Mouse (Mus musculus) brain, embryonic 18.5 days (tissue): ENCODE results near the gene Hrk.

Experiments
- DNase-seq: peaks from one replicate; pipeline ENCODE4 v3.0.0-alpha.2; 2012; ENCODE audit warnings: low read depth, low spot score

Hrk gene

DNA sequence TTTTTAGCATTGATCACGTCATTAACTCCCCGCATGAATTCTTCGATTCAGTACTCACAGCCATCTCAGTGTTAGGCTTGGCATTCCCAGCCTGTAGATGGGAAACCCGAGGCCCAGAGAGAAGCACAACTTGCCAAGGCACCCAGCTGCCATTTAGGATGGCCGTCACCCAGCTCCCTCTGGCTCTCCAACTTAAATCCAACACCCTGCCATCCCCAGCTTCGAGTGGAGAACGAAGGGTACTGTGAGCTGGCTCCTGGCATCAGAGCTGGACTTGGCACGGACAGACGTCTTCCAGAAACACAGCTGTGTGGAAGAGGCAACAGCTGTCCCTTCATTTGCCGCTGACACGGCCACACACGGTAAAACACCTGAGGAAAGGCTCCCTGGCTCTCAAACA lies at the start of gene Hrk:
TSS of gene Hrk (plus strand) at position 68 of the 400 bp plus-strand sequence.
- DNase-seq: no peak

DNA sequence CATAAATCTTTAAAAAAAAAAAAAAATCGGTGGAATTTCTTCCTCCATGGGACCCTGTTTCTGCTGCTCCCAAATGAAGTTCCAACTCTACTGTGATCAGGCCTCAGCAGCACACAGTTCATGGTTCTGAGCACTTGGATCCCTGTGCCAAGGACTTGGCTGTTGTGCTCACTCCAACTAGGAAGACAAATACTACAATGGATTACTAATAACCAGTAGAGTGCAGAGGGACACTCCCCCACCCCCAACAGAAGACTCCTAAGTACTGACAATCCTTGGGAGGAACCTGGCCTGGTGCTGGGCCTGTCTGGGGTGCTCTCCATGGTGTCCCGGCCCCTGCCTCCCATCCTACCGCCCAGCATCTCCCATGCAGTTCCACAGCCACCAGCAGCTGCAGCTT lies 46.1 kb upstream of the Hrk start:
- no peak for DNase-seq

DNA sequence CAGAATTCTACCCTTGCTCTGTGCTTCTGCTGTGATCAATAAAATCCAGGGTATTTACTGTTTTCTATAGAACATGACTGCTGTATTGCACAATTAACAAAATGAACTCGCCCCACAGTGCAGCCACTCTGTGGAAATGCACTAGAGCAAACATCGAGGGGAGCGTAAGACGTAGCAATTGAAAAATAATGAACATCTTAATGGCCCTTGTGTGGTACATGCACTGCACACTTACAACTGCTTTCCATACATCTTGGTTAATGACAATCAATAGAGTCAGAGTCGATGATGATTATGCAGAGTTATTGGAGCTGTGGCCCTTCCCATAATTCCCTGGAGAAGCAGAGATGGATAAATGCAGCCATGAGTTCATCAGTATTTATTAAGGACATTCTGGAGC lies 45.5 kb upstream of the Hrk start:
- no peak for DNase-seq

DNA sequence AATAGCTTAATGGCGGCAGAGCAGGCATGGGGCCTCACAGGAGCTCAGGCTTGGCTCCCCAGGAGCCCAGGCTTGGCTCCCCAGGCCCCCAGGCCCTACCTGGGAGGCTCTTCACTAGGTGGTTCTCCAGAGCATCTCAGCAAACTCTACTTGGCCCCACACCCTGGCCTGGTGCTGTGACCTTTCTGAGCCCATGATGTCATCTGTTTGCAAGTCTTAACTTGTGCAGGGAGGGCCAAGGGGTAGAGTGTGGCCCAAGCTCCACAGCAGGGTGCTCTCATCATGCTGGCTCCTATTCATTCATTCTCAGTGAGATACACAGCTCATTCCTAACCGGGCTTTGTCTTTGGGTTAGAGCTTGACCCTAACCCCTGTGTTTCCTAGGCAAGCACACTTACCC lies 43.8 kb upstream of the Hrk start:
- DNase-seq: no peak

DNA sequence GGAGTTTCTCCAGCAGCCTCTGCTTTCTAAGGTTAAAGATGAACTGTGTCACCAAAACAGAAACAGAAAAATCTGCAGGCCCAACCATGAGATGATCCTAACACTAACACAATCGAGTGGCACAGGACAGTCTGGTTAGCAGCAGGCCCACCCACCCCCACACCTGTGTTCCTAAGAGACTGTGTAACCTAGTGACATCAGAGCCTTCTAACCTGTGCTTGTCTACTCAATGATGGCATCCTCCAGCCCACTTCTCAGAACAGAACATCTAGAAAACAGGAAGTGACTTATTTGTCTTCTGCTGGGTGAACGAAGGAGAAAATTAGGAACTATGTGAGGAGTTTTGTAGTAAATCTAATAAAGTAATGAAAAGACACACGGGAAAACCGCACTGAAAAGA lies 42.5 kb upstream of the Hrk start:
- DNase-seq: no peak

DNA sequence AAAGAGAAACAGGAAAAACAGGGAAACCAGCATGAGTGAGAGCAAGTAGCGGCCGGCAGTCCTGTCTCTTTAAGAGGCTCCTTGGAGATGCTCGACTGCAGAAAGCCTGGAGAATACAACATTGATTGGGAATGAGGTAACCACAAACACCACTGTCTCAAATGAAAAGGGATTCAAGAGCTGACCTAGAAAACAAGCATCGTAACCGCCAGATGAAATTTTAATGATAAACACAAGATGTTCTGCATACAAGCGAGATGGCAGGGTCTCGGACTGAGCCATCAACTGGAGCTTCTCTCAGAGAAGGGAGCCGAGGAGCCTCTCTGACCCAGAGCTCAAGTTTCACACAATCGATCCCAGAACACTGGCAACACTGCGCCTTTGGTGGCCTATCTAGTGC lies 41.4 kb upstream of the Hrk start:
- no peak for DNase-seq

DNA sequence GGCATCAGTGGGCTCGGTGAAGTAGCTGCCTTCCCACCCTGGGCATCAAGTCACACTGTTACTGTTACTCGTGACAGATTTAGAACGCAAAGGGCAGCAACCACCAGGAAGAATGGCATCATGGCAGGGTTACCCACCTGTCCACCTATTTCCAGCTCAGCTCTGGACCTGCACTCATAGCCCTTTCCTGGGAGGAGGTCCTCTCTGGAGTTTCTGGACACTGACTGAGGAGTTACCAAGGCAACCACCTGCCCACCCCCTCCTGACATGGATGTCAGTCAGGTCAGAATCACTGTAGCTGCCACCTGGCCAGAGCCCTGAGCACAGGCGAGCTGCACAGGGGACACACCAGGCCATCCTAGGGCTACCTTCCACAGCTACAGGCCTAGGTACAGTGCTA lies 37.8 kb upstream of the Hrk start:
- DNase-seq: no peak

DNA sequence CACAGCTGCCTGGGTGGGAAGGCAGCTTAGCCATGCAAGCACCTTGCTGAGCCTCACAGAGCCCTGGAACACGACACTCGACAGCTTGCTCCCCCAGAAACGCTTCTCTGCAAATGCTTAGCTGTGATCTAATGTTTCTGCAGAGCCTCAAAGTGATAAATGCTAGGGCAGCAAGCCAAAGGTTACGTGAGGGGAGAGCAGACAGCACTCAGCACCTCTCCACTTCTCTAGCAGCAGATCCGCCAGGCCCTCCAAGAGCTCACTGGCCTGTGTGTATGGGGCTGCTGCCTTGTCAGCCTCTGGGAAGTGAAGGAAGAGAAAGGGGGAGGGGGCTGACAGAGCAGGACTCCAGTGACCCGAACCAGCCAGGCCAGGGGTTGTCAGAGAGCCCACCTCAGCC lies 36.2 kb upstream of the Hrk start:
- DNase-seq: no peak

DNA sequence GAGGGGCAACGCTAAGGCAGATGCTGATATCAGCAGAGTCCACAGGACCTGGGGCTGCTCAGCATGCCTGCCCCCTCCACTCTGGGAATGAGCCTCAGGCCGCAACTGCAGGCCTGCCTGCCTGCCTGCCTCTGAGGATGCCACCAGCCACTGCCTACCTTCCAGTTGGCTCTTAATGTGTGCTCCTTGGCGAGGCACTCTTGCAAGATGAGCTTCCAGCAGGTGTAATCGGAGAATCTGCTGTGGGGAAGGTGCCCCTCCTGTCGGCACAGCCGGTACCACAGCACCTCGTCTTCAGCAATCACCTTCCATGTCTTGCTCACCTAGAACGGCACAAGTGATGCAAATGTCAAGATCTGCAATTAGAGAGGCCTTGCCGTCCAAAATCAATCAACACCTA lies 35.8 kb upstream of the Hrk start:
- DNase-seq: no peak

DNA sequence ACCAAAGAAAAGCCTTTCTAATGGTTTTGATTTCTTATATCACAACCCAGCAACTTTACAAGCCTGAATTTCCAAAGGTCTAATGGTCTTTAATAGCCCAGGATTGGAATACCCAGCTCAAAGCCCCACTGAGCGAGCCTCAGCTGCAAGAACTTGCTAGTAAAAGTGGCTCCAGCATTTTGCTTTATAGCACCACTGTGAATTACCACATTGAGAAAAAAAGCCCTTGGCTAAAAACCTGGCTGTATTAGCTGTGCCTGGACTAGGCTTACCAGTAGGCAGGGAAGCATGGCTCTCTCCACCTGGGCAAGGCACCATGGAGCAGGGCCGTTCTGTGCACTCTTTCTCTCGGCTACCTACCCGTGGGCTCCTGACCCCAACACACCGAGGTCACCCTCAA lies 28.1 kb upstream of the Hrk start:
- no peak for DNase-seq

DNA sequence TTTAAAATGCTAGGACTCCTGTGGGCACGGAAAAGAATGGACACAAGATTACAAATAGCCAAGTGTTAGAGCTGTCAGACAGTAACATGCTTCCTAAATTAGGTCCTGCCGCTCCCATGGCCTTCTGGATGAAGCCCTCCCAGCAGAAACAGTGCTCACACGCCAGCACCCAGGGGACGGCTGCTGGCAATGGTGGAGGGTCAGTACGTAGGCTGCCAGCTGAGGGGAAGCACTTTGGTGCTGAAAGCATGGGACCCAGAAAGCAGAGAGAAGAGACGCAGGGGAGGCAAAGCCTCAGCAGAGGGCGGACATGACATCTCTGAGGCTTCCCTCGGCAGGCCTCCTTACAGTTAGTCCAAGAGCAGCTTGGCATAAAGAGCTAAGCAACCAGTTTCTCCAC lies 24.8 kb upstream of the Hrk start:
- no peak for DNase-seq

DNA sequence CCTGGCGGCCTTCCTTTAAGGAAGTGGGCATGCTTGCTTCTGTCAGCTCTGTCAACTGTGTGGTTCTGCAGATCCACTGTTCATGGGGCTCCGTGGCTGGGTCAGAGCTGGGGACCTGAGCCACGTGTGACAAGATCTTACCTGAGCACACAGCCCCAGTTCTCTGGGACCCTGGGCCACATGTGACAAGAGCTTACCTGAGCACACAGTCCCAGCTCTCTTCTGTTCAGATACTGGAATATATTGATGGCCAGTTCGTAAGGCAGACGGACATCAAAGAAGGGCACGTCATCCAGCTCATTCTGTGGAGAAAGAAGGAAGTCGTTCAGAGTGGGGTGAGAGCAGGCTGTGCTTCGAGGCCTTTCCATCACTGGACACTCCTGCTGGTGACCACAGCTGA lies 22.0 kb upstream of the Hrk start:
- no peak for DNase-seq

DNA sequence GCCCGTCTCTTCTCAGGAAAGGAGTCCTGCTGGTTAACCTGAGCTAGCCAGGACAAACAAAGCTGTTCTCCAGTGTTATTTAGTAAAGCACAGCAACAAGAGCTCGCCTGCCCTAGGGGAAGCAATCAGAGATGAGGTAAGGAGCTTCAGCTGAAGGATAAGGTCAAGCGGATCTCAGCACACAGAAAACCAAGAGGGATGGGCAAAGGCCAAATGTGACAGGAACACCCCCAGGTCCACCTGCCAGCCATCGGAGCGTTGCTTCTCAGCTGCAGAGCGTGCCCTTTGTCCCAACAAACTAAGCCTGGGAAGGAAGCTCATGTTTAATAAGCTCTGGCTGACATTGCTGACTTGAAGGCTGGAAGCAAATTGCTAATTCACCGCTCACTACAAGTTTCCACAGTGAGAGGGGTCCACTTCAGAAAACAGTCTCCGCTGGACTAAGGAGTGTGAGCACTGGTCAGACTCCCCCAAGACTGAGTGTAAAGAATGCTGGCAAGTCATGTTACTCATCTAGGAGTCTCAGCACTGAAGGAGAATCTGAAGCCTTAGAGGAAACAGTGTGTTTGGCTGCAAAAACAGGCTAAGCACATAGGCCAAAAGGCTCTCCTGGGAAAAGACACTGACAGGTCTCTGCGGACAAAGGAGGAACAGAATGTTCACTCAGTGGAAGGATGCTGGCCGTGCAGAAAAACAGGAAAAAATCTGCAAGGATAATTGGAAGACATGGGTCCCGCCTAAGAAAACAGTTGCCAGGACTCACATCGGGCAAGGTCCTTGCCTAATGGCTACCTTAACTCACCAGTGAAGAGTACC lies 21.0 kb upstream of the Hrk start:
- no peak for DNase-seq

DNA sequence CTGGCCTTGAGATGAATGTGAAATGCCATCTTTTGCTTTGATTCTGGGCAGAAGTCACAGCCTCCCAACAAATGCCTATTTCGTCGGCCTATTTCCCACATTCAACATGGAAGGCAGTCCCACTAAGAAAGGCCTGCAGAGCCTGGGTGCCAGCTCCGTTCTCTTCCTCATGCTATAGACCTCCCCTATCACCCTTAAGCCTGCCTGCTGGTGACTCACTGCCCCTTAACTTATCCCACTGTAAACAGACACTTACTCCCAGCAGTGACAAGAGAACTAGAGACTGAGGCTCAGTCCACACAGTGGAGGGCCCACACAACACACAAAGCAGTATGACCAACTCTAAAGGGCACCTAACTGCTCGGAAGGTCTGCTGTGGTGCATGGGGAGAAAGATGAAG lies 20.1 kb upstream of the Hrk start:
- no peak for DNase-seq

DNA sequence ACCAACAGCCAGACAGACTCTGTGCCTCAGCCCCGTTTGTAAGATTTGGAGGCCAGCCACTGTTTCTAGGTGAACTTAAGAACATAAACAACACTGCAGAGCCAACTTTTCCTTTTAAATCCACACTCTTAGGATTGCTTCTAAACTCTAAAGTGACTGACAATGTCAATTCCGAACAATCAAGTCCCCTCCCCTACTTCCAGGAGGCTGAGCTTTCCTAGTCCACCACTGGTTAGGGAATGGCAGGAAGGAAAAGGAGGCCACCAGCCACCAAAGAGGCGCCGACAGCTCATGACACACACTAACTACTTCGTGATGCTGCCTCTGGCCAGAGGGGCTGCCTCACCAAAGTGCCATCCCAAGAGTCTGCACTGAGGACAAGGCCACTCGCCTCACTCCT lies 19.7 kb upstream of the Hrk start:
- DNase-seq: no peak

DNA sequence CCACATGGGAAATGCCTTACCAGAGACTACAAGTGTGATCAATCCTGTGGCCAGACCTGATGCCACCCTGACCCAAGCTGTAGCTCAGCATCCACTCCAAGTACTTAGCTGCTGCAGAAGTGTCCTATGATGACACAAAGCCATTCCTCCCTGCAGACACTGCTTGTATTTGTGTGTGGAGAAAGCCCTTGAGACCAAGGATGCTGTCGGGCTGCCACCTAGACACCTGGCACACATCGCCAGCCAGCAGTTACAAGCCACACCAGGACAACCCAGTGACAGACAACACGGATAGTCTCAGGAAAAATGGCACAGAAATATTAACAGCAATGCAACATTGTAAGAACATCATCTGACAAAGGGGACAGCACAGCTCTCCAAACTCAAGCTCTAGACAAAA lies 19.0 kb upstream of the Hrk start:
- no peak for DNase-seq

DNA sequence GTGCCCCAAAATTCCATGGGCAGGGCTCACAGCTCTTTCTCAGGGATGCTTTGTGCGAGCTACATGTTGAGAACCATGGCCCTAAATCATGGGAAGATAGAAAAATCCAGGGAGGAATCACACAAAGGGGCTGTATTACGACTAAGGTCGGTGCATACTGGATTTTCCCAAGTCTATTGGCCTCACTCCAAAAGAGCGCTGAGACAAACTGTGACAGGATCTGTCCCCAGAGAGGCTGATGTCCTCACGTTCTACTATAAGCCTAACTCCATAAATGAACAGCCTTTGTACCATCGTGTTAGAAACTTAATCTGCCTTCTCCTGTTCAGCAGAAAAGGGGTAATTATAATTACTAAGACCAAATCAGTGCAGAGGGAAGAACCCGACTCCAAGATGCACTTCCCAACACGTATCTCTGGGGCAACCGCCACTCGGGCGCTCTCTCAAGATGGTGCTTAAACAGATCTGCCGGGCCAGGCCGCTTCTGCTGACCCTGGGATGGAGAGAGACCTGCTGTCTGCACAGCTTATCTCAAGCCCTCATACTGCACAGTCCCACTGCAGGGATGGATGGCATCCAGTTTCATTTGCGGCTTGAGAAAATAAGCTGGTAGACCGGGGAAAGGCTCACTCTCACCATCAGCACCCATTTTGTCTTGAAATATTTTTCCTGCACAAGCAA lies 18.3 kb upstream of the Hrk start:
- no peak for DNase-seq

DNA sequence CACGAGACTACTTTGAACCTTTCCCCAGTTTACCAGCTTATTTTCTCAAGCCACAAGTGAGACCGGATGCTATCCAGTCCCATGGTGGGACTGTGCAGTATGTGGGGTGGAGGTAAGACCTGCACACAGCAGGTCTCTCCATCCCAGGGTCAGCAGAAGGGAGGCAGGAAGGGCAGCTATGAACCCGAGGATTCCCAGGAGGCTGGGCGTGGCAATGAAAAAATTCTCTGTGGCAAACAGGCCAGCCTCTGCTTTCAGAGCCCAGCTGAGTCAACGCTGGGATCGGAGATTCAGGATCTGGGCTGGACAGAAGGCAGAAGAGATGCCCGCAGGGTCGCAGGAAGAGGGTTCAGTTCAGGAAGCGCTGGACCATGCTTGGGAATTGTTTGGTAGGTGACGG lies 17.2 kb upstream of the Hrk start:
- DNase-seq: no peak

DNA sequence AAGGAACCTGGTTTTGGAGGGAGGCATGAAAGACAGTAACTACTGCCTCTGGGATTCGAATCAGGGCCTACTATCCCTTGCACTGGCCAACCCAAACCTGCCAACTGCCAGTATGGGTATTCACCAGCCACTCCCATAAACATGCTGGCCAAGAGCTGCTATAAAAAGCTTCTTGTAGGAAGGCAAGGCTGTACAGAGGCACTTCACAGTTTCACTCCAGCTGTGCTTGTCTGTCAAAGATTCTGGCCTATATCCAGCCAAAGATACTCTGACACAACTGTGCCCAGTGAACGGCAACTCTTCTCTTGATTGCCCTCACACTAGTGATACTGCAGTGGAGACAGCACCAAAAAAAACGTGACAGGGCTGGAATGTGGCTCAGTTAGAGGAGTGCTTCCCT lies 14.7 kb upstream of the Hrk start:
- no peak for DNase-seq

DNA sequence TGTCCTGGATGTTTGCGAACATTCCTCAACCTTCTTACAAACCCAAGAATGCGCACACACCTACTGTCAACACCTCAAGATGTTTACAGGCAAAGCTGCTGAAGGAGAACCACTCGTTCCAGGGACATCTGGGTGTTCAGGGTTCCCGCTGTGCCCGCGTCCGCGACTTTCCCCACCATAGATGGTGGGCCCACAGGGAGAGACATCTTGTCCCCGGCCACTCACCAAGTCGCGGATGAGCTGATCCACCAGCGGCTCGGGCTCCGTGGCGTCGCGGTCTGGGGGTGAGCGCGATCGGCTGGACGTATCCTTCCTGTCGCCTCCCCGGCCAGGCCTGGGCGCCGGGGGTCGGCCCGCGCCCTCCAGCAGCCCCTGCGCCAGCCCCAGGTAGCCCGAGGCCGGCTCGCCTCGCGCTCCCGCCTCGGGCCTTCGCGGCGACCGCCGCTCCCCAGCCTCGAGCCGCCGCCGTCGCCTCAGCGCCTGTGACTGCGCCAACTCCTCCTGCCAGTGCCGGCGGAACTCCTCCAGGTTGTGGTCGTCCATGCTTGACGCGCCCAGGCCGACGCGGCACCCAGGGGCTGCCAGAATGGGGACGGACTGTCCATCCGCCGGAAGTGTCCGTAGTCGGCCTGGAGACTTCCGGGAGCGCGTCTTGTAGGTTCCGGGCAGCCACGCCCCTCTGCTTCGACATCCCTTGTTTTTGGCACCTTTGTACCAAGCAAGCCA lies 9.4 kb upstream of the Hrk start, which contains the start of gene Fbxw8:
TSS of gene Fbxw8 (minus strand) at position 626 of the 726 bp plus-strand sequence.
- peak; percentile 66 for DNase-seq

DNA sequence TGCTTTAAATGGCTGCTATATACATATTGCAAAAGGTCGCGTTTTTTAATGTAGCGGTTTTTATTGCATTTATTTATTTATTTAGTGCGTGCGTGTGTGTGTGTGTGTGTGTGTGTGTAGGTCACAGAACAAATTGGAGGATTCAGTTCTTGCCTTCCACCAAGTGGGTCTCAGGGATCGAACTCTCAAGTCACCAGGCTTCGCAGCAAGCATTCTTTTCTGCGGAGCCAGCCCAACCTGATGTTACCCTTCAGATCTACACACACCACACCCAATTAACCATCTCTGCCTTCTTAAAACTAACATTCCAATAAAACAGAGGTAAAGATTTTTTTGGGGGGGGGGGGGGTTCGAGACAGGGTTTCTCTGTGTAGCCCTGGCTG lies 8.9 kb upstream of the Hrk start:
- DNase-seq: no peak

DNA sequence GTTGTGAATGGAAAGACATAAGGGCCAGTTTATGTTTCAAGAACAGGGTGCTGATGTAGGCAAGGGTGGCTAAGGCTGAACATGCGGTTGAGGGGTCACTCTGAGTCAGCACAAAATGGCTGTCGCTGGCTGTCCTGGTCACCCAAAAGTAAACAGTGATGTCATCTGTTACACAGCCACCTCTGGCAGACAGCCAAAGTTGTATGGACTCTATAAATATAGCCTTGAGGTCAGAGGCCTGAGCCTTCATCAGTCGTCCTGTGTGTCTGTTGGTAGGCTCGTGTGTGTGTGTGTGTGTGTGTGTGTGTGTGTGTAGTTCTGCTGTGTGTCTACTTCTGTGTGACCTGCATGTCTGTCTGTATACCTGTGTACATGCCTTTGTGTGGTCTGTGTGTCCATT lies 7.5 kb upstream of the Hrk start:
- DNase-seq: no peak

DNA sequence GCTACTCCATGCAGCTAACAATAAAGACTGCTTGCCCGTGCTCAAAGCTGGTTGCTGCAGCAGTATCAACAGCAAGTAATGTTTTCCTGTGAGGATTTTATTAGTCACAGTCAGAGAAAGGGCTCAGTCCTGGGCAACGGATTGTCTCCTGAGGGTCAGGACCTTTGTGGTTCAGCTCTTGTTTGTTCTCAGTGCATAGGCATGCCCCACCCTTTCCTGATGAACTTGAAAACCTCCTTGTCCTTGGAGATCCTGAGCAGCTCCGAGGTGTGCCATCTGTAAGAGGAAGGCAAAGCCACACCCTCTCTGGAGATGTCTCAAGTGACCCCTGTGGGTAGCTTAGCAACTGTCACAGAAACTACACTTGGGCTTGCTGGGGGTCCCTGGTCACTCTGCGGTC lies 3.8 kb upstream of the Hrk start:
- DNase-seq: no peak
